Mouse (Mus musculus): Measurements from ENCODE around the gene Mrpl20. TPM values are rescaled to one million over a fixed set of nuclear protein-coding genes. Genes with fewer than 3 reads are reported as not detected.
"Not testable (repeated sequence)": the region's sequence is repeated elsewhere in the genome, so short reads cannot be mapped to it uniquely, and the experiment has no call there.

The Mrpl20 gene
- total RNA-seq, 2 experiments from 2014 or later, result 39.0 to 52.7 TPM

GRCm38 (mm10) chr4:155785819-155786218, 16.9 kb upstream of the Mrpl20 start, which contains the start of gene Tmem88b:
Gene Tmem88b, minus strand, starts transcription at chr4:155785874.
- H3K4me3 ChIP-seq, result peak within 1 kb of the TSS; percentile 90
- peak within 1 kb of the TSS; percentile 97 for H3K27ac ChIP-seq
- TF ChIP-seq CTCF (IDR thresholded peaks at IDR 0.05), result no peak; the same call in 1 of the 2 replicates
- intact Hi-C loops (cut with DNase I), result no loop called here
- DNase-seq, result no peak

- DNase-seq, result no peak
- TF ChIP-seq CTCF (IDR thresholded peaks at IDR 0.05), result no peak
- no peak overlapping the region for H3K27ac ChIP-seq
- intact Hi-C loops (cut with DNase I), result no loop called here
- no peak overlapping the region for H3K4me3 ChIP-seq
These were observed 14.4 kb upstream of the Mrpl20 start for GRCm38 (mm10) chr4:155788300-155788699.

GRCm38 (mm10) chr4:155788833-155789232, 13.8 kb upstream of the Mrpl20 start:
- H3K4me3 ChIP-seq; H3K27ac ChIP-seq; intact Hi-C loops (cut with DNase I); DNase-seq: not testable (repeated sequence)

- H3K4me3 ChIP-seq, result no peak within 1 kb of the TSS
- TF ChIP-seq CTCF (IDR thresholded peaks at IDR 0.05), result no peak
- no peak for DNase-seq
- H3K27ac ChIP-seq, result no peak within 1 kb of the TSS
- intact Hi-C loops (cut with DNase I), result no loop called here
These were observed 12.6 kb upstream of the Mrpl20 start, which contains the start of gene Ankrd65 for GRCm38 (mm10) chr4:155790021-155790489. Gene Ankrd65, plus strand, starts transcription at chr4:155790439.

- H3K4me3 ChIP-seq, result no peak overlapping the region
- no peak for DNase-seq
- intact Hi-C loops (cut with DNase I), result no loop called here
- no peak for TF ChIP-seq CTCF (IDR thresholded peaks at IDR 0.05)
- H3K27ac ChIP-seq, result no peak overlapping the region
These were observed 12.0 kb upstream of the Mrpl20 start for GRCm38 (mm10) chr4:155790650-155791161.

- DNase-seq, result no peak
- Histone ChIP-seq H3K4me3 (no peak overlapping the region), H3K27ac (no peak overlapping the region)
- TF ChIP-seq CTCF (IDR thresholded peaks at IDR 0.05), result no peak
- intact Hi-C loops (cut with DNase I), result no loop called here
These were observed 11.3 kb upstream of the Mrpl20 start for GRCm38 (mm10) chr4:155791240-155791933.

- TF ChIP-seq CTCF (IDR thresholded peaks at IDR 0.05), result no peak
- no peak overlapping the region for H3K4me3 ChIP-seq
- no peak for DNase-seq
- intact Hi-C loops (cut with DNase I), result no loop called here
- H3K27ac ChIP-seq, result no peak overlapping the region
These were observed 8.9 kb upstream of the Mrpl20 start for GRCm38 (mm10) chr4:155793730-155794129.

- intact Hi-C loops (cut with DNase I), result no loop called here
- no peak for DNase-seq
- H3K4me3 ChIP-seq, result no peak overlapping the region
- TF ChIP-seq CTCF (IDR thresholded peaks at IDR 0.05), result no peak
- no peak overlapping the region for H3K27ac ChIP-seq
These were observed 603 bp upstream of the Mrpl20 start for GRCm38 (mm10) chr4:155802075-155802474.

- 0 out of 2 replicates have a peak, but pooled peaks have one; percentile 1 for TF ChIP-seq CTCF (IDR thresholded peaks at IDR 0.05)
- peak; percentile 98 for DNase-seq
- H3K4me3 ChIP-seq, result peak overlapping the region; percentile 88
- intact Hi-C loops (cut with DNase I), result no loop called here
- peak overlapping the region; percentile 91 for H3K27ac ChIP-seq
These were observed 813 bp downstream of the Mrpl20 start for GRCm38 (mm10) chr4:155803340-155804041.

GRCm38 (mm10) chr4:155807841-155808240, 5.2 kb downstream of the Mrpl20 start:
- intact Hi-C loops (cut with DNase I), result no loop called here
- TF ChIP-seq CTCF (IDR thresholded peaks at IDR 0.05), result no peak
- Histone ChIP-seq H3K4me3 (no peak overlapping the region), H3K27ac (no peak overlapping the region)
- no peak for DNase-seq

- DNase-seq, result peak; percentile 96
- Histone ChIP-seq H3K4me3 (peak within 1 kb of the TSS; percentile 80), H3K27ac (peak within 1 kb of the TSS; percentile 99)
- TF ChIP-seq CTCF (IDR thresholded peaks at IDR 0.05), result no peak
- intact Hi-C loops (cut with DNase I), result no loop called here
These were observed 9.4 kb downstream of the Mrpl20 start, which contains the start of gene Ccnl2 for GRCm38 (mm10) chr4:155811929-155812664. Gene Ccnl2, plus strand, starts transcription at chr4:155812489.

- Histone ChIP-seq H3K4me3 (peak overlapping the region; percentile 80), H3K27ac (peak overlapping the region; percentile 99)
- intact Hi-C loops (cut with DNase I), result loop anchor here (1.0 kb wide), 1 partner anchor 18 kb away; no protein-coding TSS in a partner anchor
- TF ChIP-seq CTCF (IDR thresholded peaks at IDR 0.05), result no peak
- no peak for DNase-seq
These were observed 10.0 kb downstream of the Mrpl20 start for GRCm38 (mm10) chr4:155812665-155813181.

All from gastrocnemius, adult 2 months (tissue).